Mouse (Mus musculus) cerebellum, postnatal 10 days (tissue): ENCODE results near the gene Dhh.

Source experiments
- DNase-seq, 2 experiments: peaks; one replicate each; pipeline ENCODE4 v3.0.0; 2021; ENCODE audit warnings: mixed read lengths in 2 of 2

Dhh gene

DNA sequence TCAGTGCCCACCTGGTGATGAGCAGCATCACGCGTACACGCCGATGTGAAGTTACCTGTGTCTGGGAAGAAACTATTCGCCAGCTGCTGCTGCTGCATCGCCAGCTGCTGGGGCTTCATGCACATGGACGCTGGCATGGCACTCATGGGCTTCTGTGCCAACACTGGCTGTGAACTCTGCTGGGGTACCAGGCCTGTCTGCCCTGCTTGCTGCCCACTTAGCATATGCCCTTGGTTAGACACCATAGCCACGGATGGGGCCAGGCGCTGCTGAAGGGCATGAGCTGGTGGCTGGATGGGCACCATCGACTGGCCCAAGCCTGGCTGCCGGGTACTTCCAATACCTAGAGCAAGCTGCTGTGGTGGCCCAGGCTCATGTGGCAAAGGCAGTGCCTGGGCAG lies 49.2 kb downstream of the Dhh start:
- no peak for DNase-seq

DNA sequence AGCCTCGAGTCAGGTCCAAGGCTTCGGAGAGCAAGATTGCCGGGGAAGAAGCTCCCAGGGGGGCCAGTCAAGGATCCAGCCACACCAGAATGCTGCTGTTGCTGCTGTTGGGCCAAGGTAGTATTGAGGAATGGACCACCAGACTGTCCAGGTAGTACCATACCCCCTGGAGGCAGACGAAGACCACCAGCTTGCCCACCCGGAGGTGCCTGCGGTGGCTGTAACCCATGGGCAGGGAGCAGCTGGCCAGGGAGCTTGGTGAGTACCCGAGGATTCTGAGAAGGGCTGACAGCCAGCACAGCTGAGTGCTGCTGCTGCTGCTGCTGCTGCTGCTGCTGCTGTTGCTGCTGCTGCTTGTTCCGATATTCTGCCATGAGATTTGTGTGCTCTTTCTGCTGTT lies 52.2 kb downstream of the Dhh start:
- DNase-seq, result no peak

DNA sequence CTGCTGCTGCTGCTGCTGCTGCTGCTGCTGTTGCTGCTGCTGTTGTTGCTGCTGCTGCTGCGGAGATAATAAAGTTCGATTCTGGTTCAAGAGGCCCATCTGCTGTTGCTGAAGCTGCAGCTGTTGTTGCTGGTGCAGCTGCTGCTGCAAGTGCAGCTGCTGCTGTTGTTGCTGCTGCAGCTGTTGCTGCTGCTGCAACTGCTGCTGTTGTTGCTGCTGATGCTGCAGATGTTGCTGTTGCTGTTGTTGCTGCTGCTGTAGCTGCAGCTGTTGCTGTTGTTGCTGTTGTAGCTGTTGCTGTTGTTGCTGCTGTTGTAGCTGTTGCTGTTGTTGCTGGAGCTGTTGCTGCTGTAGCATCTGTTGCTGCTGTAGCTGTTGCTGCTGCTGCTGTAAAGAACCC lies 53.2 kb downstream of the Dhh start:
- no peak for DNase-seq

DNA sequence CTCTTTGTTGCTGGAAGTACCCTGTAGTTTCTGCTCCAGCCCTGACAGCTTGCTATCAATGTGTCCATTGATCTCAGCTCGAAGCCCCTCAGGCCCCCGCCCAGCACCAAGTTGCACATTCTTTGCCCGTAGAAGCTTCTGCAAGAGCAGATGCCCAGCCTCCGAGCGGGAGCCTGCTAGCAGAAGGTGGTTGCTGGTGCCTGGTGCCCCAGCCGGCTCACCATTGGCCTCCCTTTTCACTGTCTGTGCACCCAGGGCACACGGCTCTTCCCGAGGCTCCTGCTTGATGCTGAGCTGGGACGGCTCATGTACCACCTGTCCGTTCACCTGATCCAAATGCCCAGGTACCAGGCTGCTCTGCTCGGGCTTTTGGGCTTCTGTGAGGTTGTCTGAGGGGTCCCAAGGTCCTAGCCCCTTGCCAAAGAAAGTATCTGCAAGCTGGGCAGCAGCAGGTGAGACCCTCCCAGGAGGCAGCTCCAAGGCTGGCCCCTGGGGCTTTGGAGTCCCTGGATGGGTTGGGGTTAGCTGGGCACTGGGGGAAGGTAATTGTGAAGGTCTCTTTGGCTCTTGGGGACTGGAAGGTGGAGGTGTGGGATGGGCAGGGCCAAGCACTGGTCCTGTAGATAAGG lies 54.6 kb downstream of the Dhh start:
- no peak for DNase-seq
